Mouse (Mus musculus): ENCODE measurements around the gene Pglyrp1. TPM values are rescaled to one million over a fixed set of nuclear protein-coding genes. Genes with fewer than 3 reads are reported as not detected.
A peak's percentile ranks its signal among the peaks of the same experiment; 100 is the strongest.

Pglyrp1 gene
- polyA plus RNA-seq, 1 experiment from 2014 or later, result 3.2 TPM

DNA sequence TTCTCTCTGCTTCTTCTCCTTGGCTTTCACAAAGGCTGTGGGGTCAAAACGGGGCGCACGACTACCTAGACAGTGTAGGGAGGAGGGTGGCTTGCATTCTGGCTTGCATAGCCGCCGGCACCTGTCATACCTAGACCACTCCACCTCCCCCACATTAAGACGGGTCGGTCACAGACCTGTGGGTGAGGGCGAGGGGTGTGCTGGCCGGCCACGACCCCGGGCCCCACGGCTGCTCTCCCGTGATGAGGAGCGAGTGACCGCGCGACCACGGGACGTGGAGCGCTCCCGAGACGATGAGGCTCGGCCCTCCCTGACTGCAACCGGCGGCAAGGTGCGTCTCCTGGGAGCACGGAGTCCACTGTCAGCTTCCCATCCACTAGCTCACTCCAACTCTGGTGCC is 21.9 kb downstream of the Pglyrp1 start:
- H3K27me3 ChIP-seq (ENCODE audit: insufficient read depth, low read length), result no peaks in the 10 kb centered on the region
- peak overlapping the region; percentile 85 for H3K4me2 ChIP-seq (ENCODE audit: low read length)
- H3K27ac ChIP-seq, result no peak overlapping the region
- TF ChIP-seq CTCF (IDR thresholded peaks at IDR 0.05; ENCODE audit: low read depth), result no peak
- no peak for DNase-seq (ENCODE audit: low spot score)
- peak; percentile 44 for ATAC-seq (replicated peaks; ENCODE audit: low FRiP score, low read depth)
- H3K4me1 ChIP-seq (replicated peaks; ENCODE audit: insufficient read depth, low read length), result peaks cover 19% of the 10 kb centered on the region
- 22% methylated on average over 25 of the region's 27 CpGs for WGBS
- no peaks in the 10 kb centered on the region for H3K9me3 ChIP-seq (replicated peaks; ENCODE audit: low read length)
- H3K9ac ChIP-seq (ENCODE audit: low read depth, low read length), result no peak overlapping the region
- H3K36me3 ChIP-seq (ENCODE audit: insufficient read depth, low read length), result no peaks in the 10 kb centered on the region
- peak overlapping the region; percentile 28; the same call in 1 of the 2 replicates for H3K4me3 ChIP-seq (replicated peaks; ENCODE audit: low read depth, low read length)

DNA sequence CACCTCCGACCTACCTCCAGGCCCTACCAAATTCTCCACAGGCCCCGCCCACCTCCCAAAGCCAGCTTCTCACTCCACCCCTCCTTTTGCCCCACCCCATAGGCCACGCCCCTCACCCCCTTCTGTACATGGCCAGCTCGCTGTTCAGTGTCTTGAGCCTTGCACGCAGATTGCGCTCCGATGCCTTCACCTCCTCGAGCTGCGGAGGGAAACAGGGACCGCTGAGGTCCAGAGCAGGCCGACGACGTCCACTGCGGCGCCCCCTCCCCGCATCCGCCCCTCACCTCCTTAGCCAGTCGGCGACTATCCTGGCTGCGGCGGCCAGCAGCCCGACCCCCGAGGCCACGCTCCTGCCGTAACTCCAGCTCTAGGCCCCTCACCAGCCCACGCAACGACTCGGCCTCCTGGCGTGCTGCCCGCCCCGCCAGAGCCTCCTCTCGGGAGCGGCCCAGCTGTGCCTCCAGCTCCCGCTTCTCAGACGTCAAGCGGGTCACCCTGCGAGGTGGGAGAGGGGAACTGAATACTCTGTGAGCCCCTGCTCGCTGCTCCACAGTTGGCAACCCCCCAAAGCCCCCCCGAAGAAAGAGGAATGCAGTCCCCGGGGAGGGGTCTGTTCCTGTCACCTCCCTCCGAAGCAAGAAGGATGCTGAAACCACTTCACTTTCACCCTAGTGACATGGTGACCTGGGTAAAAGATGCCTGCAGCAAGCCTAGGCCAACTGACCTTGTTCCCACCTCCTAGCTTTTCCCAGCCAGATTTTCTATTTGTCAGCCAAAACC is 22.7 kb downstream of the Pglyrp1 start:
- TF ChIP-seq CTCF (IDR thresholded peaks at IDR 0.05; ENCODE audit: low read depth), result no peak
- no peaks in the 10 kb centered on the region for H3K36me3 ChIP-seq (ENCODE audit: insufficient read depth, low read length)
- H3K27me3 ChIP-seq (ENCODE audit: insufficient read depth, low read length), result no peaks in the 10 kb centered on the region
- ATAC-seq (replicated peaks; ENCODE audit: low FRiP score, low read depth), result peak; percentile 43; the same call in 1 of the 2 replicates
- H3K4me3 ChIP-seq (replicated peaks; ENCODE audit: low read depth, low read length), result peak overlapping the region; percentile 35
- peak; percentile 67 for DNase-seq (ENCODE audit: low spot score)
- peak overlapping the region; percentile 85 for H3K4me2 ChIP-seq (ENCODE audit: low read length)
- no peaks in the 10 kb centered on the region for H3K9me3 ChIP-seq (replicated peaks; ENCODE audit: low read length)
- H3K9ac ChIP-seq (ENCODE audit: low read depth, low read length), result peak overlapping the region; percentile 56
- no peak overlapping the region for H3K27ac ChIP-seq
- WGBS, result 1% methylated on average over 41 of the region's 41 CpGs
- peaks cover 19% of the 10 kb centered on the region for H3K4me1 ChIP-seq (replicated peaks; ENCODE audit: insufficient read depth, low read length)

DNA sequence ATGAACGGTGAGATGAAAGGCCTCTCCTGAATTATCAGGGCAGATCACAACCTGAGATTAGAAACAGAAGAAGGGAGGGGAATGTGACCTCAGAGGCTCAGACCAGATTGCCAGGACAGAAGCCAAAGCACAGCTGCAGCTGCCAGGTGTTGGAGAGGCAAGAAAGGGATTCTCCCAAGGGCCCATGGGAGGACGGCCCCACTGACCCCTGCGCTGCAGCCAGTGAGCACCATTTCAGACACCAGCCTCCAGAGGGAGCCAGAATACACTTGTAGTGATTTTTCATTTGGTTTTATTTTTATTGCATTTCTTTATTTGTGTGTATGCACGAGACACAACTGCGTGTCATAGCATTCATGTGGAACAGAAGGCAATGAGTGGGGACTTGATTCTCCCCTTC is 25.4 kb downstream of the Pglyrp1 start:
- Histone ChIP-seq H3K27me3 (ENCODE audit: insufficient read depth, low read length) (no peaks in the 10 kb centered on the region), H3K4me2 (ENCODE audit: low read length) (no peak overlapping the region), H3K27ac (no peak overlapping the region), H3K9me3 (replicated peaks; ENCODE audit: low read length) (no peaks in the 10 kb centered on the region), H3K4me3 (replicated peaks; ENCODE audit: low read depth, low read length) (no peak overlapping the region), H3K9ac (ENCODE audit: low read depth, low read length) (no peak overlapping the region), H3K36me3 (ENCODE audit: insufficient read depth, low read length) (0 out of 2 replicates have a peak, but pooled peaks cover 10% of the 10 kb centered on the region), H3K4me1 (replicated peaks; ENCODE audit: insufficient read depth, low read length) (peaks cover 19% of the 10 kb centered on the region)
- peak; percentile 68 for TF ChIP-seq CTCF (IDR thresholded peaks at IDR 0.05; ENCODE audit: low read depth)
- no peak for ATAC-seq (replicated peaks; ENCODE audit: low FRiP score, low read depth)
- DNase-seq (ENCODE audit: low spot score), result peak; percentile 75
- WGBS, result 30% methylated on average over 5 of the region's 5 CpGs

DNA sequence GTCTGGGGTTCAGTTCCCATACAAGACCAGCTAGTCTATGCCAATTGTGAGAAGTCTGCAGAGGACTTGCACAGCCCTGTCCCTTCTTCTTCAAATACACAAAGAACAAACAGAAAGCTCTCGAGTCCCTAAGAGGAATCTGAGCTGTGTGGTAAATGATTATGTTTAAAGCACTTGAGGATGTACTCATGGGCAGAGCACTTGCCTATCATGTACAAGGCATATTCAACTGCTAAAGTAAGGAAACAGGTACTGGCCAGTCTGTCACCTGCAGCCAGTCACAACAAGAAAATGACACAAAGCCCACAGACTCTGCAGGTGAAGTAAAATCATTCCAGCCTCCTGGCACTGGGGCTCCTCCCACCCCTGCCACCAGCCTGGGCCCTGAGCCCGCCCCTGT is 29.4 kb downstream of the Pglyrp1 start:
- no peak overlapping the region for H3K27ac ChIP-seq
- no peak overlapping the region for H3K4me2 ChIP-seq (ENCODE audit: low read length)
- H3K4me1 ChIP-seq (replicated peaks; ENCODE audit: insufficient read depth, low read length), result no peaks in the 10 kb centered on the region
- ATAC-seq (replicated peaks; ENCODE audit: low FRiP score, low read depth) (no peak), DNase-seq (ENCODE audit: low spot score) (no peak)
- H3K9me3 ChIP-seq (replicated peaks; ENCODE audit: low read length), result no peaks in the 10 kb centered on the region
- H3K9ac ChIP-seq (ENCODE audit: low read depth, low read length), result no peak overlapping the region
- no peaks in the 10 kb centered on the region for H3K27me3 ChIP-seq (ENCODE audit: insufficient read depth, low read length)
- WGBS, result 89% methylated on average over 2 of the region's 2 CpGs
- H3K36me3 ChIP-seq (ENCODE audit: insufficient read depth, low read length), result 0 out of 2 replicates have a peak, but pooled peaks cover 17% of the 10 kb centered on the region
- no peak overlapping the region for H3K4me3 ChIP-seq (replicated peaks; ENCODE audit: low read depth, low read length)
- no peak for TF ChIP-seq CTCF (IDR thresholded peaks at IDR 0.05; ENCODE audit: low read depth)

DNA sequence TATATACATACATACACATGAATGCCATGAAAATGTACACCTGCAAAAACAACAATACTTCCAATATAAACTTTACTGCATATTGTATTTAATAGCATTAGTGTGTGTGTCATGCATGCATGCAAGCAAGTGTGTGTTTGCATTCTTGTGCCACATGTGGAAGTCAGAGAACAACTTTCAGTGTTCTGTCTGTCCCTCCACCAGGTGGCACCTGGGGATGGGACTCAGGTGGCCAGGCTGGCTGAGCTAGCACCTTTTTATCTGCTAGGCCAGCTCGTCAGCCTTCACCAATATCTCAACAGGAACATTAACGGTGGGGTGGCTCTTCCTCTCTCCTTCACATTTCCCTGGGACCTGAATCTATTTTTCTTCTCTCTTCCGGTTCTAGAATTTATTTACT is 31.4 kb downstream of the Pglyrp1 start:
- DNase-seq (ENCODE audit: low spot score) (no peak), ATAC-seq (replicated peaks; ENCODE audit: low FRiP score, low read depth) (no peak)
- Histone ChIP-seq H3K36me3 (ENCODE audit: insufficient read depth, low read length) (0 out of 2 replicates have a peak, but pooled peaks cover 17% of the 10 kb centered on the region), H3K4me3 (replicated peaks; ENCODE audit: low read depth, low read length) (no peak overlapping the region), H3K4me1 (replicated peaks; ENCODE audit: insufficient read depth, low read length) (no peaks in the 10 kb centered on the region), H3K4me2 (ENCODE audit: low read length) (no peak overlapping the region), H3K27me3 (ENCODE audit: insufficient read depth, low read length) (no peaks in the 10 kb centered on the region), H3K9ac (ENCODE audit: low read depth, low read length) (no peak overlapping the region), H3K9me3 (replicated peaks; ENCODE audit: low read length) (no peaks in the 10 kb centered on the region), H3K27ac (no peak overlapping the region)
- WGBS, result 75% methylated on average over 3 of the region's 3 CpGs
- TF ChIP-seq CTCF (IDR thresholded peaks at IDR 0.05; ENCODE audit: low read depth), result peak; percentile 26; the same call in 1 of the 2 replicates

DNA sequence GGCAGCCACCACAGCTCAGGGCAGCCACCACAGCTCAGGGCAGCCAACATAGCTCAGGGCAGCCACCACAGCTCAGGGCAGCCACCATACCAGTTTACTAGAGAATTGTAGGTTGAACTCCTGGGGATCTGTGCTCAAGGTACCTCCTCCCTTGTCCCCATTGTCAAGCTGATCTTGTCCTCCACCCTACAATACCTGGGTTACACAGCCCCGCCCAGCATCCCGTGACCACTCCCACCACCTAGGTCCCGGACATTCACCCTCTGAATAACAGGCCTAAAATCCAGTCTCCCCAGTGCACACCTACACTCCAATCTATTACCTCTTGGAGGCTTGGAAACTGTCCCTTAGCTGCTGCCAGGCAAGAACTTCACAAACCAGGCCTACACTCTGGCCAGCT is 33.8 kb downstream of the Pglyrp1 start:
- Histone ChIP-seq H3K4me2 (ENCODE audit: low read length) (no peak overlapping the region), H3K4me1 (replicated peaks; ENCODE audit: insufficient read depth, low read length) (peaks cover 8% of the 10 kb centered on the region; the same call in 1 of the 2 replicates), H3K36me3 (ENCODE audit: insufficient read depth, low read length) (0 out of 2 replicates have a peak, but pooled peaks cover 15% of the 10 kb centered on the region), H3K27ac (no peak overlapping the region), H3K27me3 (ENCODE audit: insufficient read depth, low read length) (no peaks in the 10 kb centered on the region), H3K4me3 (replicated peaks; ENCODE audit: low read depth, low read length) (no peak overlapping the region), H3K9me3 (replicated peaks; ENCODE audit: low read length) (no peaks in the 10 kb centered on the region), H3K9ac (ENCODE audit: low read depth, low read length) (no peak overlapping the region)
- TF ChIP-seq CTCF (IDR thresholded peaks at IDR 0.05; ENCODE audit: low read depth), result no peak
- DNase-seq (ENCODE audit: low spot score) (no peak), ATAC-seq (replicated peaks; ENCODE audit: low FRiP score, low read depth) (no peak)
- WGBS, result 77% methylated on average over 3 of the region's 3 CpGs
